Mouse (Mus musculus): ENCODE results near the gene Gm3239.

The Gm3239 gene

GRCm38 (mm10) chr14:4663892-4664291 lies at the start of gene Gm3239:
Gm3239 (plus strand) TSS chr14:4664192.
- in situ Hi-C loops (cut with MboI, MseI): loop anchor here (25.0 kb wide), 1 partner anchor 1198 kb away; no protein-coding TSS in a partner anchor

DNA sequence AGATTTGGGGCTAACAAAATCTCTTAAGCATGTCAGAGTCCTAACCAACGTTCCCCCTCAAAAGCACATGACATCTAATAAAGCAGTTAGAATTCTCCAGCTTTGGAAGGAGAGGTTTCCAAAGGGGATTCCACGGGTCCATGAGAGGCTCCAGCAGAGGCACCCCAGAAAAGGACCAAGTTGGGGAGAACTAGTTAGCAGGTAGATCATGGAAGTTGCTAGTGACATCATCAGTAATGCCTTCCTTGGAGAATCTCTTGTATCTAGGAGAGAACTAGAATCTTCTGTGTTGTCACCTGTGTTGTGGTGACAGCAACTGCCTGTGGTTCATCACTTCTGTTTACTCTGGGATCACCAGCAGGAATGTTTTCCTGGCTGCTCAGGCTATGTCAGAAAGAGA lies 31.9 kb upstream of the Gm3239 start, which contains the start of gene Gm8159:
TSS of gene Gm8159 (plus strand) at position 301 of the 400 bp plus-strand sequence.
- in situ Hi-C loops (cut with MboI, MseI): loop anchor here (10.0 kb wide), 2 partner anchors 353 to 1673 kb away; partner anchors contain the start of genes Gm21103 and Gm8297

- in situ Hi-C loops (cut with MboI, MseI): loop anchor here (10.0 kb wide), 1 partner anchor 705 kb away; no protein-coding TSS in a partner anchor
These were observed 14.7 kb upstream of the Gm3239 start for GRCm38 (mm10) chr14:4649309-4649708.

- in situ Hi-C loops (cut with MboI, MseI): loop anchor here (25.0 kb wide), 1 partner anchor 1212 kb away; no protein-coding TSS in a partner anchor
These were observed 13.7 kb upstream of the Gm3239 start for GRCm38 (mm10) chr14:4650324-4650723.

GRCm38 (mm10) chr14:4708938-4709337 lies 44.9 kb downstream of the Gm3239 start, which contains the start of gene Gm7876:
Gm7876 (plus strand) TSS chr14:4709238.
- in situ Hi-C loops (cut with MboI, MseI): loop anchor here (25.0 kb wide), 1 partner anchor 222 kb away; the partner anchor contains the start of gene Gm3182
